22 mouse cellular contexts compared by ENCODE assay signal in the genomic region with DNA sequence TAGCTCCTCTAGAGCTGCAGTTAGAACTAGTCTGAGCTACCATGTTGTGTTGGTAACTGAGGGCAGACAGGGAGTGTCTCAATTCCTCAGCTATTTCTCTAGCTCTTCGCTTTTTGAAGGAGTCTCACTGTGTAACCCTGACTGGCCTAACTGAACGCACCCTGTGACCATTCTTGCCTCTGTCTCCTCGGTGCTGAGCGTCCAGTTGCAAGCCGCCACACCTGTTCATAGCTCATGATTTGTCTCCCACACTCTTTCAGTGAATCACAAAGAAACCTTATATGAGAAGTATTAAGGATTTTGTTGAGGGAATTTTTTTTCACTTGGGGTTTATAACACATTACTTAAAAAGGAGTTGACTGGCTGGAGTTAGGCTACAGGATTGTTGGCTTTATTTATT. TPM values are rescaled to one million over a fixed set of nuclear protein-coding genes. Genes with fewer than 3 reads are reported as not detected.
DNase-seq lines count a peak whose midpoint lies in the region; TF ChIP-seq lines count a peak whose summit lies in the region.
"Had no signal": no experiment of that assay in that cellular context is flagged by ENCODE, and none has a peak within 500 bp of the region (broad histone marks: within the 10 kb centered on the region; RNA-seq: fewer than 3 reads in every experiment).

No protein-coding gene starts in this region.

- H3K27ac ChIP-seq in bone marrow macrophage, adult 2 months (ENCODE audit: insufficient read depth, low read depth, low read length) = peak overlapping the region; percentile 94
- H3K27ac ChIP-seq: embryonic facial prominence, embryonic 12.5 days; embryonic facial prominence, embryonic 15.5 days; hindbrain, embryonic 10.5 days had no signal

- H3ac ChIP-seq in C2C12 (ENCODE audit: control insufficient read depth, insufficient read length, low read depth) = no peak overlapping the region
- H3ac ChIP-seq in myocyte (ENCODE audit: control insufficient read depth, insufficient read length) = no peak overlapping the region

- H3K4me1 ChIP-seq in bone marrow macrophage, adult 2 months (ENCODE audit: control insufficient read depth, insufficient read depth, low read length) = peaks cover 35% of the 10 kb centered on the region

- peak overlapping the region; percentile 62 for H3K4me2 ChIP-seq in myocyte (ENCODE audit: low read depth)
- H3K4me2 ChIP-seq: embryonic facial prominence, embryonic 12.5 days; embryonic facial prominence, embryonic 15.5 days; forebrain, embryonic 12.5 days; forebrain, embryonic 15.5 days; heart, embryonic 11.5 days; hindbrain, embryonic 13.5 days had no signal

- H3K36me3 ChIP-seq in C2C12 (ENCODE audit: control insufficient read depth, insufficient read depth) = peaks cover 16% of the 10 kb centered on the region
- peaks cover 9% of the 10 kb centered on the region for H3K36me3 ChIP-seq in myocyte (ENCODE audit: control insufficient read depth, insufficient read depth)

- no peak for TF ChIP-seq CTCF in C2C12 (IDR thresholded peaks at IDR 0.05; ENCODE audit: control insufficient read depth, insufficient read depth, insufficient read length)
- TF ChIP-seq CTCF in bone marrow macrophage, adult 2 months (IDR thresholded peaks at IDR 0.05; ENCODE audit: low read depth, low read length) = no peak

- H3K27me3 ChIP-seq in C2C12 (ENCODE audit: control insufficient read depth, insufficient read depth, insufficient read length) (no peaks in the 10 kb centered on the region), myocyte (ENCODE audit: control insufficient read depth, insufficient read depth, insufficient read length) (no peaks in the 10 kb centered on the region)
- H3K27me3 ChIP-seq: embryonic facial prominence, embryonic 12.5 days; embryonic facial prominence, embryonic 15.5 days; forebrain, embryonic 12.5 days; forebrain, embryonic 15.5 days; hindbrain, embryonic 13.5 days had no signal

- peaks cover 27% of the 10 kb centered on the region for H3K79me3 ChIP-seq in C2C12 (ENCODE audit: low read depth)

- DNase-seq in heart, adult 11 months = peak; percentile 83
- DNase-seq in heart, postnatal 36 days = no peak
- no peak for DNase-seq in cerebellum, adult 11 months
- no peak for DNase-seq in left cerebral cortex, postnatal 14 days (ENCODE audit: low spot score in 2 of 2)
- DNase-seq in thymus, postnatal 25 days = no peak
- DNase-seq: adrenal gland, adult 2 months; adrenal gland, postnatal 14 days; cerebellum, adult 18-20 months; cerebellum, adult 9-10 months; cerebellum, postnatal 14 days; gastrocnemius, postnatal 25 days; kidney, adult 2 months had no signal

- intact Hi-C loops in heart, postnatal 36 days (cut with DNase I) = no loop called here
- intact Hi-C loops in left cerebral cortex, postnatal 14 days (cut with DNase I) = no loop called here

- H3K79me2 ChIP-seq in C2C12 (ENCODE audit: control insufficient read depth, insufficient read depth) (peaks cover 56% of the 10 kb centered on the region), myocyte (ENCODE audit: control insufficient read depth, insufficient read depth) (peaks cover 25% of the 10 kb centered on the region)

- TF ChIP-seq POLR2A in bone marrow macrophage, adult 2 months (IDR thresholded peaks at IDR 0.05; ENCODE audit: borderline replicate concordance, low read depth, low read length) = no peak
- TF ChIP-seq POLR2A in myocyte (IDR thresholded peaks at IDR 0.05; ENCODE audit: insufficient read length, low read depth) = no peak

- H3K4me3 ChIP-seq in C2C12 (ENCODE audit: insufficient read depth, poor library complexity, severe bottlenecking) (no peak overlapping the region), myocyte (no peak overlapping the region)
- H3K4me3 ChIP-seq in bone marrow macrophage, adult 2 months (ENCODE audit: insufficient read depth, low read length) = no peak overlapping the region
- H3K4me3 ChIP-seq: embryonic facial prominence, embryonic 12.5 days; embryonic facial prominence, embryonic 15.5 days; forebrain, embryonic 12.5 days; forebrain, embryonic 15.5 days; hindbrain, embryonic 10.5 days; hindbrain, embryonic 13.5 days had no signal

TF ChIP-seq in C2C12, 6 proteins besides CTCF, POLR2A, EP300 and RAD21:
- TF ChIP-seq MYOD1 (IDR thresholded peaks at IDR 0.05; ENCODE audit: control insufficient read depth, insufficient read length, low read depth) = peak; percentile 75
- TF ChIP-seq FOSL1 (IDR thresholded peaks at IDR 0.05; ENCODE audit: insufficient read depth, low read length, poor library complexity, severe bottlenecking) = no peak

TF ChIP-seq in myocyte, 11 proteins besides CTCF, POLR2A, EP300 and RAD21:
- peak in 2 of 3 experiments; percentile 30 to 66 for TF ChIP-seq MYOG (IDR thresholded peaks at IDR 0.05; ENCODE audit: control insufficient read depth in 1 of 3, insufficient read depth in 1 of 3, insufficient read length in 2 of 3, low read depth in 2 of 3)
- peak; percentile 24 to 82 (median 80) for TF ChIP-seq MYOD1 (IDR thresholded peaks at IDR 0.05; ENCODE audit: control insufficient read depth in 1 of 3, insufficient read length in 2 of 3, low read depth in 2 of 3)
- no peak for TF ChIP-seq TCF3 (IDR thresholded peaks at IDR 0.05; ENCODE audit: insufficient read length, low read depth)

RNA-seq across cellular contexts. Expression of gene Eif4g3, which starts 49.8 kb away (rescaled TPM):
- total RNA-seq in heart, postnatal 36 days (2021) = 10 to 100 TPM; 45.5 to 47.2 TPM
- 24.3 TPM for polyA plus RNA-seq in C2C12 (2012; fragmentation: generic; extraction: Trizol)
- polyA plus RNA-seq in bone marrow macrophage, adult 2 months (2012; ENCODE audit: insufficient read depth, insufficient read length, missing spikeins) = 74.3 and 74.9 TPM in 2 replicates
- 32.9 TPM for polyA plus RNA-seq in myocyte (2012; fragmentation: generic; extraction: Trizol)
- 100 to 1,000 TPM; 199 TPM for total RNA-seq in left cerebral cortex, postnatal 14 days (2021)
